Mouse (Mus musculus) spleen, postnatal 14 days (tissue): ENCODE measurements around the gene Mt1.

Experiments used
- DNase-seq, 2 experiments: peaks; one replicate each; pipeline ENCODE4 v3.0.0; 2021 to 2022; ENCODE audit warnings: low spot score in 2 of 2

Mt1 gene

GRCm38 (mm10) chr8:94172809-94173732 is 5.8 kb upstream of the Mt1 start:
- DNase-seq = peak in 1 of 2 experiments; percentile 7

GRCm38 (mm10) chr8:94173848-94174403 is 5.0 kb upstream of the Mt1 start:
- no peak for DNase-seq

GRCm38 (mm10) chr8:94174619-94175213 is 4.2 kb upstream of the Mt1 start:
- no peak for DNase-seq

- no peak for DNase-seq
These were observed 1.0 kb upstream of the Mt1 start for GRCm38 (mm10) chr8:94177716-94178390.

- peak in 1 of 2 experiments; percentile 5 for DNase-seq
These were observed 1.1 kb downstream of the Mt1 start for GRCm38 (mm10) chr8:94179713-94180560.

GRCm38 (mm10) chr8:94180561-94180908 is 1.7 kb downstream of the Mt1 start:
- no peak for DNase-seq

- no peak for DNase-seq
These were observed 3.4 kb downstream of the Mt1 start for GRCm38 (mm10) chr8:94182055-94182929.

- DNase-seq = peak; percentile 56 to 66
These were observed 4.2 kb downstream of the Mt1 start for GRCm38 (mm10) chr8:94183117-94183516.

- no peak for DNase-seq
These were observed 5.5 kb downstream of the Mt1 start for GRCm38 (mm10) chr8:94184357-94184843.

- DNase-seq = no peak
These were observed 6.9 kb downstream of the Mt1 start for GRCm38 (mm10) chr8:94185791-94186190.

- DNase-seq = peak; percentile 41 to 66
These were observed 7.7 kb downstream of the Mt1 start for GRCm38 (mm10) chr8:94186542-94186941.

GRCm38 (mm10) chr8:94187290-94188002 is 8.6 kb downstream of the Mt1 start:
- no peak for DNase-seq

GRCm38 (mm10) chr8:94189275-94190031 is 10.6 kb downstream of the Mt1 start:
- no peak for DNase-seq

GRCm38 (mm10) chr8:94191101-94191691 is 12.3 kb downstream of the Mt1 start:
- DNase-seq = peak; percentile 58 to 64

GRCm38 (mm10) chr8:94192926-94193325 is 14.0 kb downstream of the Mt1 start:
- DNase-seq = no peak

GRCm38 (mm10) chr8:94194591-94195223 is 15.8 kb downstream of the Mt1 start:
- DNase-seq = no peak

- peak in 1 of 2 experiments; percentile 45 for DNase-seq
These were observed 20.5 kb downstream of the Mt1 start for GRCm38 (mm10) chr8:94199202-94199869.
